Mouse (Mus musculus): ENCODE data around the gene Srsf7. TPM values are rescaled to one million over a fixed set of nuclear protein-coding genes. Genes with fewer than 3 reads are reported as not detected.
"Not testable (repeated sequence)": the region's sequence is repeated elsewhere in the genome, so short reads cannot be mapped to it uniquely, and the experiment has no call there.

Srsf7 gene
- polyA plus RNA-seq, 1 experiment from 2014 or later, result 784 TPM

- 59% methylated on average over 5 of the region's 5 CpGs for WGBS
- peak overlapping the region; percentile 58 for H3K4me3 ChIP-seq (replicated peaks)
- ATAC-seq (ENCODE audit: low FRiP score), result peak; percentile 4; the same call in 1 of the 2 replicates
- peak overlapping the region; percentile 73 for H3K4me2 ChIP-seq
- H3K36me3 ChIP-seq (replicated peaks), result peaks cover 15% of the 10 kb centered on the region; the same call in 1 of the 2 replicates
- not testable (repeated sequence) for H3K27ac ChIP-seq, H3K27me3 ChIP-seq, H3K4me1 ChIP-seq, H3K9me3 ChIP-seq
- H3K9ac ChIP-seq, result peak overlapping the region; percentile 72
Measured at GRCm38 (mm10) chr17:80225142-80225541, 18.0 kb upstream of the Srsf7 start.

GRCm38 (mm10) chr17:80224326-80225116, 17.4 kb upstream of the Srsf7 start, which contains the start of gene Gemin6:
Gene Gemin6, plus strand, starts transcription at chr17:80224441.
- peak; percentile 96 for ATAC-seq (ENCODE audit: low FRiP score)
- peak within 1 kb of the TSS; percentile 73 for H3K4me2 ChIP-seq
- peaks cover 9% of the 10 kb centered on the region for H3K4me1 ChIP-seq
- no peaks in the 10 kb centered on the region for H3K9me3 ChIP-seq
- H3K27ac ChIP-seq, result peak within 1 kb of the TSS; percentile 85
- H3K27me3 ChIP-seq, result no peaks in the 10 kb centered on the region
- peak within 1 kb of the TSS; percentile 58 for H3K4me3 ChIP-seq (replicated peaks)
- under 1% methylated on average over 33 of the region's 33 CpGs for WGBS
- peak within 1 kb of the TSS; percentile 72 for H3K9ac ChIP-seq
- peaks cover 15% of the 10 kb centered on the region; the same call in 1 of the 2 replicates for H3K36me3 ChIP-seq (replicated peaks)

GRCm38 (mm10) chr17:80223829-80224228, 16.7 kb upstream of the Srsf7 start:
- no peaks in the 10 kb centered on the region for H3K27me3 ChIP-seq
- ATAC-seq (ENCODE audit: low FRiP score), result peak; percentile 54
- H3K4me1 ChIP-seq, result peaks cover 9% of the 10 kb centered on the region
- peak overlapping the region; percentile 72; the same call in 1 of the 2 replicates for H3K9ac ChIP-seq
- WGBS, result 8% methylated on average over 9 of the region's 9 CpGs
- peak overlapping the region; percentile 85; the same call in 1 of the 2 replicates for H3K27ac ChIP-seq
- H3K9me3 ChIP-seq, result no peaks in the 10 kb centered on the region
- H3K4me3 ChIP-seq (replicated peaks), result peak overlapping the region; percentile 58
- peaks cover 10% of the 10 kb centered on the region; the same call in 1 of the 2 replicates for H3K36me3 ChIP-seq (replicated peaks)
- H3K4me2 ChIP-seq, result peak overlapping the region; percentile 73

GRCm38 (mm10) chr17:80221890-80222628, 15.0 kb upstream of the Srsf7 start:
- H3K27ac ChIP-seq, result no peak overlapping the region
- no peak overlapping the region for H3K9ac ChIP-seq
- peaks cover 9% of the 10 kb centered on the region for H3K4me1 ChIP-seq
- no peaks in the 10 kb centered on the region for H3K9me3 ChIP-seq
- no peak for ATAC-seq (ENCODE audit: low FRiP score)
- no peaks in the 10 kb centered on the region for H3K27me3 ChIP-seq
- 69% methylated on average over 3 of the region's 3 CpGs for WGBS
- H3K4me3 ChIP-seq (replicated peaks), result no peak overlapping the region
- H3K4me2 ChIP-seq, result no peak overlapping the region
- H3K36me3 ChIP-seq (replicated peaks), result no peaks in the 10 kb centered on the region

GRCm38 (mm10) chr17:80221202-80221601, 14.1 kb upstream of the Srsf7 start:
- H3K4me3 ChIP-seq (replicated peaks), result no peak overlapping the region
- no peaks in the 10 kb centered on the region for H3K9me3 ChIP-seq
- ATAC-seq (ENCODE audit: low FRiP score), result no peak
- peaks cover 9% of the 10 kb centered on the region for H3K4me1 ChIP-seq
- WGBS, result 70% methylated on average over 9 of the region's 9 CpGs
- H3K27ac ChIP-seq, result no peak overlapping the region
- H3K27me3 ChIP-seq, result no peaks in the 10 kb centered on the region
- H3K4me2 ChIP-seq, result no peak overlapping the region
- no peaks in the 10 kb centered on the region for H3K36me3 ChIP-seq (replicated peaks)
- H3K9ac ChIP-seq, result no peak overlapping the region

- H3K4me2 ChIP-seq, result no peak overlapping the region
- no peak overlapping the region for H3K9ac ChIP-seq
- H3K9me3 ChIP-seq, result no peaks in the 10 kb centered on the region
- 78% methylated on average over 2 of the region's 2 CpGs for WGBS
- H3K27ac ChIP-seq, result no peak overlapping the region
- ATAC-seq (ENCODE audit: low FRiP score), result no peak
- H3K36me3 ChIP-seq (replicated peaks), result no peaks in the 10 kb centered on the region
- H3K4me3 ChIP-seq (replicated peaks), result no peak overlapping the region
- no peaks in the 10 kb centered on the region for H3K27me3 ChIP-seq
- peaks cover 5% of the 10 kb centered on the region for H3K4me1 ChIP-seq
Measured at GRCm38 (mm10) chr17:80220131-80220530, 13.0 kb upstream of the Srsf7 start.

GRCm38 (mm10) chr17:80213998-80214397, 6.9 kb upstream of the Srsf7 start:
- WGBS, result 91% methylated on average over 4 of the region's 4 CpGs
- ATAC-seq (ENCODE audit: low FRiP score); H3K4me2 ChIP-seq; H3K9ac ChIP-seq; H3K4me1 ChIP-seq; H3K36me3 ChIP-seq (replicated peaks); H3K27me3 ChIP-seq; H3K4me3 ChIP-seq (replicated peaks); H3K9me3 ChIP-seq; H3K27ac ChIP-seq: not testable (repeated sequence)

GRCm38 (mm10) chr17:80206301-80206670, 821 bp downstream of the Srsf7 start:
- ATAC-seq (ENCODE audit: low FRiP score), result peak; percentile 77
- Histone ChIP-seq H3K4me1 (peaks cover 20% of the 10 kb centered on the region), H3K4me3 (replicated peaks) (peak overlapping the region; percentile 96), H3K36me3 (replicated peaks) (peaks cover 34% of the 10 kb centered on the region), H3K4me2 (peak overlapping the region; percentile 84), H3K9me3 (no peaks in the 10 kb centered on the region), H3K27me3 (no peaks in the 10 kb centered on the region), H3K27ac (peak overlapping the region; percentile 99), H3K9ac (peak overlapping the region; percentile 98)
- WGBS, result under 1% methylated on average over 36 of the region's 36 CpGs

GRCm38 (mm10) chr17:80205657-80206056, 1.4 kb downstream of the Srsf7 start:
- peak overlapping the region; percentile 96 for H3K4me3 ChIP-seq (replicated peaks)
- no peaks in the 10 kb centered on the region for H3K9me3 ChIP-seq
- H3K36me3 ChIP-seq (replicated peaks), result peaks cover 38% of the 10 kb centered on the region
- H3K9ac ChIP-seq, result peak overlapping the region; percentile 98
- no peaks in the 10 kb centered on the region for H3K27me3 ChIP-seq
- no peak for ATAC-seq (ENCODE audit: low FRiP score)
- H3K4me1 ChIP-seq, result peaks cover 20% of the 10 kb centered on the region
- H3K27ac ChIP-seq, result no peak overlapping the region
- 35% methylated on average over 5 of the region's 5 CpGs for WGBS
- H3K4me2 ChIP-seq, result peak overlapping the region; percentile 84

GRCm38 (mm10) chr17:80199160-80199778, 7.8 kb downstream of the Srsf7 start:
- Histone ChIP-seq H3K4me2 (no peak overlapping the region), H3K27ac (no peak overlapping the region), H3K4me1 (peaks cover 3% of the 10 kb centered on the region; the same call in 1 of the 2 replicates), H3K9ac (no peak overlapping the region), H3K36me3 (replicated peaks) (peaks cover 80% of the 10 kb centered on the region), H3K4me3 (replicated peaks) (no peak overlapping the region), H3K27me3 (no peaks in the 10 kb centered on the region), H3K9me3 (no peaks in the 10 kb centered on the region)
- 0 out of 2 replicates have a peak, but pooled peaks have one; percentile 11 for ATAC-seq (ENCODE audit: low FRiP score)
- WGBS, result 89% methylated on average over 3 of the region's 3 CpGs

- Histone ChIP-seq H3K27me3 (no peaks in the 10 kb centered on the region), H3K4me2 (no peak overlapping the region), H3K9ac (no peak overlapping the region), H3K36me3 (replicated peaks) (peaks cover 27% of the 10 kb centered on the region), H3K27ac (no peak overlapping the region), H3K4me1 (0 out of 2 replicates have a peak, but pooled peaks cover 5% of the 10 kb centered on the region), H3K9me3 (no peaks in the 10 kb centered on the region), H3K4me3 (replicated peaks) (no peak overlapping the region)
- WGBS, result 68% methylated on average over 5 of the region's 5 CpGs
- no peak for ATAC-seq (ENCODE audit: low FRiP score)
Measured at GRCm38 (mm10) chr17:80193075-80193474, 14.0 kb downstream of the Srsf7 start.

GRCm38 (mm10) chr17:80183615-80184014, 23.5 kb downstream of the Srsf7 start:
- H3K27me3 ChIP-seq, result no peaks in the 10 kb centered on the region
- no peaks in the 10 kb centered on the region for H3K9me3 ChIP-seq
- 90% methylated on average over 10 of the region's 10 CpGs for WGBS
- H3K4me2 ChIP-seq, result no peak overlapping the region
- no peaks in the 10 kb centered on the region for H3K4me1 ChIP-seq
- no peak overlapping the region for H3K27ac ChIP-seq
- H3K4me3 ChIP-seq (replicated peaks), result no peak overlapping the region
- no peak for ATAC-seq (ENCODE audit: low FRiP score)
- no peaks in the 10 kb centered on the region for H3K36me3 ChIP-seq (replicated peaks)
- no peak overlapping the region for H3K9ac ChIP-seq

All from forebrain, embryonic 12.5 days (tissue).